Mouse (Mus musculus) left cerebral cortex, adult 2 months (tissue): ENCODE results near the gene Csrnp2. TPM values are rescaled to one million over a fixed set of nuclear protein-coding genes. Genes with fewer than 3 reads are reported as not detected.
"Not testable (repeated sequence)": the region's sequence is repeated elsewhere in the genome, so short reads cannot be mapped to it uniquely, and the experiment has no call there.

Experiments used
- DNase-seq, 2 experiments: peaks; one replicate each; pipeline ENCODE4 v3.0.0; 2021 to 2022; ENCODE audit warnings: low spot score in 2 of 2, mixed read lengths in 1 of 2; ENCODE audit errors: extremely low spot score in 1 of 2
- H3K27ac ChIP-seq: fragments of 200-600 bp; 2 replicates; pipeline ENCODE4 v1.8.1; 2022
- H3K4me3 ChIP-seq: fragments of 200-600 bp; 2 replicates; pipeline ENCODE4 v1.8.1; 2022
- CTCF ChIP-seq: fragments of 200-600 bp; IDR thresholded peaks from 2 replicates; pipeline ENCODE4 v1.8.1; 2022; ENCODE audit warnings: antibody characterized with exemption, mild to moderate bottlenecking, moderate library complexity
- intact Hi-C: fragments of 180-260 bp; cut with DNase I; formaldehyde crosslinking; loops from one replicate; pipeline ENCODE4 v1.15.1; 2025
- long read RNA-seq, 2 experiments: library from polyadenylated mRNA; stranded (forward); transcript quantifications; one replicate each; pipeline ENCODE4 v2.0.0; 2021; ENCODE audit warnings: borderline mapping rate in 2 of 2
- total RNA-seq, 2 experiments: library from RNA; stranded (reverse); gene quantifications; 2 replicates each; pipeline ENCODE4 v1.2.3; 2021

The Csrnp2 gene
- total RNA-seq: 10 to 100 TPM; 35.3 to 36.3 TPM
- long read RNA-seq, experiment 1, full-length matches to known transcripts: 11 of 25 reads
- long read RNA-seq, experiment 1, partial matches to known transcripts: 5 of 25 reads
- long read RNA-seq, experiment 1, other reads (novel, unspliced or antisense): 9 of 25 reads
- long read RNA-seq, experiment 2, full-length matches to known transcripts: 10 of 19 reads
- long read RNA-seq, experiment 2, partial matches to known transcripts: 9 of 19 reads
- long read RNA-seq, experiment 2, other reads (novel, unspliced or antisense): 0 of 19 reads

DNA sequence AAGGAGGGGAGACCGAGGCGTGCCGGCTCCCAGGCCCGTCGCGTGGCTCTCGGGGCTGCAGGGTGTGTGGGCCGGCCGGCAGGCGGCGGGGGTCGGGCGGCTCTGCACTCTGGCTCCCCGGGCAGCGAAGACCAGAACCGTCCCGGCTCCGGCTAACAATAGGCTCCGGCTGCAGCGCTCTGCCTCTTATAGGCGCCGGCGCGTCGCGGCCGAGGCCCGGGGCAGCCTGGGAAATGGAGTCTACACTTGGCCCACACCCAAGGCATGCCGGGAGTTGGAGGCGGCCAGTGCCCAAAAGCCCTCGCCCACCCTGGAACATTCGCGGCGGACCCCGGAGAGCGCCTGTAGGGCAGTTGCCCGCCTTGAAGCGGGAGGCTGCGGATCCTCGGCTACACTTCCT is at the start of gene Csrnp2:
TSS of gene Csrnp2 (minus strand) at position 387 of the 400 bp plus-strand sequence.
- intact Hi-C loops: loop anchor here (2.0 to 10.0 kb wide), 2 partner anchors 26 to 120 kb away; partner anchors contain the start of genes Dazap2 and Letmd1
- peak within 1 kb of the TSS; percentile 82 for H3K4me3 ChIP-seq
- TF ChIP-seq CTCF: peak; percentile 31
- peak; percentile 93 to 95 for DNase-seq
- H3K27ac ChIP-seq: peak within 1 kb of the TSS; percentile 97

DNA sequence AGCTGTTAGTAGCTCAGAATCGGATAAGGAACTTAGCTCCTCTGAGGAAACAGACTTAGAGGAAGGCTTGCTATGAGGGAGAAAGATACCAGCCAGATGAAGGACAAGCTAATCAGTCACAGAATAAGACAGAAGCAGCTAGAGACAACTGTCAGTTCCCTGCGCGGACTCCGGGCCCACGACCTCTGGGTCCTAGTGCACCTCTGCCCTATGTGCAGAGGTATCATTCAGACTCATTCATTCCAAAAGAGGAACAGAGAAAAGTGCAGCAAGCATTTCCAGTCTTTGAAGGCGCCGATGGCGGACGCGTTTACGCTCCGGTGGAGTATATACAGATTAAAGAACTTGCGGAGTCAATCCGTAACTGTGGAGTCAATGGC is 48.4 kb upstream of the Csrnp2 start:
- DNase-seq, H3K4me3 ChIP-seq, H3K27ac ChIP-seq, intact Hi-C loops: not testable (repeated sequence)

DNA sequence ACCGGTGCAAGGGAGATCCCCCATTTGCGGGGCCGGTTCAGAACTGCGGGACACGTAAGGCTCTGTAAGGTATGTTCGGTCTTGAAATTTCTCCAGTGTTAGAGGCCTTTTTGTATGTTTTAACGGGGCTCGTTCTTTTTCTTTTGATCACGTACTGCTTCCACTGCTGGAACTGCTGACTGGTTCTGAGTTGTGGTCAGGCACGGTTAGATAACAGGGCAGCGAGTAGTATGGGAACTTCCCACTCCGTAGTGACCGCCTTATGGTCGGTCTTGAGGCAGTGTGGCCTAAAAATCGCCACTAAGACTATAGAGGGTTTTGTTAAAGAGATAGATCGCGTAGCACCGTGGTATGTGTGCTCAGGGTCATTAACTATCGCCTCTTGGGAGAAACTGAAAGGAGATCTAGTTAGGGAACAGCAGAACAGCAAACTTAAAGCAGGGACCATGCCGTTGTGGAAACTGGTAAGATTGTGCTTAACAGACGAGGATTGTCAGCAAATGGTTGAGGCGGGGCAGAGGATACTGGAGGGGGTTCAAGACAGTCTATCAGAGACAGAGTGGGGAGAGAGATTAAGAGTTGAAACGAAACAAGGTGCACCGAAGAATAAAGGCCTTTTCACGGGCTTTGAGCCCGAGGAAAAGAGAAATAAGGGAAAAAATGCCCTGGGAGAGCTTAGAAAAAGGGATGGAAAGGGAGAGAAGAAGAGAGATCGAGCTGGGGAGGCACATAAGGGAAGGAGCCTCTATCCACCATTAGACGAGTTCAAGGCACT is 47.8 kb upstream of the Csrnp2 start:
- intact Hi-C loops, H3K27ac ChIP-seq, DNase-seq, H3K4me3 ChIP-seq: not testable (repeated sequence)

DNA sequence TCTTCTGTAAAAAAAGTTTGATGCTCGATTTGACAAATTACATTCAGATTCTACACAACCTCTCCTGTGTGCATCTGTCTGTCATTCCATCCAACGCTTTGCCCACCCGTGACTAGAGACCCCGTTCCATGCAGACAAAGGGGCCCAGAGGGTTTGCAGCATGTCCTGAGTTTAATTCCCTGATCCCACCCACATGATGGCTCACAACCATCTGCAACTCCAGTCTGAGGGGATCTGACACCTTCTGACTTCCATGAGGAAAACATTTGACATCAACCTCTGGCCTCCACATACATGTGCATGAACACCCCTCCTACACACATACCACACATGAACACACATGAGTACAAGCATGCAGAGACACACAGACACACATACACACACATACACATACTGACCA is 46.1 kb upstream of the Csrnp2 start:
- no peak for TF ChIP-seq CTCF
- no peak for DNase-seq
- H3K27ac ChIP-seq: no peak overlapping the region
- intact Hi-C loops: no loop called here
- H3K4me3 ChIP-seq: no peak overlapping the region

DNA sequence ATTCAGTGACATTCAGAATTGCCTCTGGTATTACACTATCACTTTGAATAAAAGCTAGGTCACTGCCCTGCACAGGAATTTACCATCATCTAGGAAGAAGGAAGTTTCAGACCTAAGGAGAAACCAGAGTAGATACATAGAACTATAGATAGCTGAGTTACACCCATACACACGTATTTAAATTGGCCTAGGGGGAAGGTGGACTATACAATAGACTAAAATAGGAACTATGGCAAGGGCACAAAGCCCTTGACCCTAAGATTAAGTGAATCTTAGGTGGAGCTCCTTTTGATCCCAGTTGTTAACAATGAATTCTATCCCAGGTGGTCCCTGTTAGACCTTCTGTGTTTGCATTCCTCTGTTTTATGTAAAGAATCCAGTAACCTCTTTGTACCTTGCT is 45.7 kb upstream of the Csrnp2 start:
- intact Hi-C loops, H3K4me3 ChIP-seq, H3K27ac ChIP-seq, DNase-seq: not testable (repeated sequence)

DNA sequence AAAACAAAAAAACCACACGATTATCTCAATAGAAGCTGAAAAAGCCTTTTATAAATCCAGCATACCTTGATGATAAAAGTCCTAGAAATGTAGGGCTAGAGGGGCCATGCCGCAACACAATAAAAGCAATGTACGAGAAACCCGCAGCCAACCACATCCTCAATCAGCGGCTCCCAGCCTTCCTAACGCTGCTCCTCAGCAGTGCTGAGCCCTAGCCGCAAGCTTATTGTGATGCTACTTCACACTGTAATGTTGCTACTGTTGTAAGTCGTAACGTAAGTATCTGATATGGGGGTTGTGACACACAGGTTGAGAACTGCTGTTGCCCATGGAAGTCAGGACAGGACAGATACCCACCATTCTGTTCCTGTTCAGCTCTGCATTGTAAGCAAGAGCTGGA is 44.1 kb upstream of the Csrnp2 start:
- no peak for TF ChIP-seq CTCF
- DNase-seq: no peak
- Histone ChIP-seq H3K27ac (no peak overlapping the region), H3K4me3 (no peak overlapping the region)
- intact Hi-C loops: loop anchor here (2.0 kb wide), 1 partner anchor 73 kb away; no protein-coding TSS in a partner anchor

DNA sequence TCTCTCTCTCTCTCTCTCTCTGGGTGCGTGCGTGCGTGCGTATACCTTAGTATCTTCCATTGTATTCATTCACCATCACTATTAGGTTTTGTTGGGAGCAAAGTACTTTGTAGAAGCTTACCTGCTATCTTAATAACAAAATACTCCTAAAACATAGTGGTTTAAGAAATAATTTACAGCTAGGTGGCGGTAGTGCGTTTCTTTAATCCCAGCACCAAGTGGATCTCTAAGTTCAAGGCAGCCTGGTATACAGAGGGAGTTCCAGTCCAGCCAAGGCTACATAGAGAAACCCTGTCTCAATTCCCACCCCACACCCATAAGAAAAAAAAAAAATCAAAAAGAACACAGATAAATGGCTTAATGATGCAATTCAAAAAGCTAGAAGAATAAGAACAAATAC is 42.6 kb upstream of the Csrnp2 start:
- Histone ChIP-seq H3K4me3 (no peak overlapping the region), H3K27ac (no peak overlapping the region)
- DNase-seq: no peak
- intact Hi-C loops: loop anchor here (2.0 kb wide), 1 partner anchor 75 kb away; no protein-coding TSS in a partner anchor
- peak; percentile 45 for TF ChIP-seq CTCF

DNA sequence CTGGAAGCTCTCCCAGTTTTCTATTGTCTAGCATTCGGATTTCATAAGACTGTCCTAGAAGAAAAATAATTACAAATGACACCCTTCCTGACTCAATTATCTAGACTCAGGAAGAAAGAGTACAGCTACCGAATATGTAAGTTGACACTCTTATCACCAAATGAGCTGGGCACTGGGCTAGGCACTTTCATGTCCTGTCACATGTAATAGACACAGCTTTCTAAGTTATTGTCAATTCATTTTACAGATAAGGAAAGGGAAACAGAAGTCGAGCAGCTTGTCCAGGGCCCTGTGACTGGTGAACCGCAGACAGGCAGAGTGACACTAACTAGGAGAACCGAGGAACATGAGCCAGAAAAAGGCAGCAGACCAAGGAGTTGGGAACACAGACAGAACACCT is 32.6 kb upstream of the Csrnp2 start:
- no peak for TF ChIP-seq CTCF
- Histone ChIP-seq H3K4me3 (no peak overlapping the region), H3K27ac (no peak overlapping the region)
- intact Hi-C loops: no loop called here
- no peak for DNase-seq

DNA sequence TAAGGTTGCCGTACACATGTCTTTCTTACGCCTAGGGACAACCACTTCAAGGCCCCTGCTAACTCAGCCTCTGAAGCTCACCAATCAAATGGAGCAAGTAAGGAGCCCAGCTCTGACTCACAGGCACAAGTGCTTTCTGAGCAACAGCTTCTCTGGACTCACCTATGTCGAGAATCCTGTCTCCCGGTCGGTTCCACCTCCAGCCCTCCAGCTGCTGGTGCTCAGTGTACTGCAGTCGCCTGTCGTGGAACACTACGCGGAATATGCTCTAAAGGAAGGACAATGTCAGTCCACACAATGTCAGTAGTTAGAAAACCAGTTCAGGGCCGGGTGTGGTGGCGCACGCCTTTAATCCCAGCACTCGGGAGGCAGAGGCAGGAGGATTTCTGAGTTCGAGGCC is 30.1 kb upstream of the Csrnp2 start:
- DNase-seq: no peak
- no peak for TF ChIP-seq CTCF
- no peak overlapping the region for H3K27ac ChIP-seq
- H3K4me3 ChIP-seq: no peak overlapping the region
- intact Hi-C loops: no loop called here

DNA sequence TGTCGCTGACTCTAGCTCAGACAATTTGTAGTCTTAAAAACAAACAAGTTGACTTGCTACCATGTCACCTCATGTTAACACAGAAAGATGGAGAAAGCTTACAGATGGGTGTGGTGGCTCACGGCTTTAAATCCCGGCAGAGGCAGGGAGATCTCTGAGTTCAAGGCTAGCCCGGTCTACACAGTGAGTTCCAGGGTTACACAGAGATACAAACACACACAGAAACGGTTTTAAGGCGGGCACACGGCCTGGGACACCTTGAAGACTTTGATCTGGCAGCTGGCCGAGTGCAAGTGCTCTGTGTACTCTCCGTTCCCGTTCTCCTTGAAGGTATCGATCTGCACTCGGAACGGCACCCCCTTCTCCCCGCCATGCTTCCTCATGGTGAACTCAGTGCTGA is 25.0 kb upstream of the Csrnp2 start:
- Histone ChIP-seq H3K4me3 (no peak overlapping the region), H3K27ac (no peak overlapping the region)
- intact Hi-C loops: no loop called here
- DNase-seq: no peak
- no peak for TF ChIP-seq CTCF

DNA sequence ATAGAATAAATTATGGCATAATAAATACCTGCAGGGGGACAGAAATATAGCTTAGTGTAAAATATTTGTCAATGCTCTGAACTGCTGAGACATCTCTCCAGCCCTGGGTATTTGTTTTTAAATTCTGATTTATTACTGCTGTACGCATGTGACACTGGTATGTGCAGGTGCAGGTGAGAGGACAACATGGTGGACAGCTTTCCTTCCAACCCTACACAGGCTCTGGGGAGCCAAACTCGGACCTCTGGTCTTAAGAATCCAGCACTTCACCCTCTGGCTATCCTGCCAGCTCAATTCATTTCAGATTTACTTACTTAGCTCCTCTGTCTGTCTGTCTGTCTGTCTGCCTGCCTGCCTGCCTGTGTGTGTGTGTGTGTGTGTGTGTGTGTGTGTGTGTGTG is 19.8 kb upstream of the Csrnp2 start:
- no peak overlapping the region for H3K4me3 ChIP-seq
- no peak overlapping the region for H3K27ac ChIP-seq
- DNase-seq: no peak
- no peak for TF ChIP-seq CTCF
- intact Hi-C loops: no loop called here

DNA sequence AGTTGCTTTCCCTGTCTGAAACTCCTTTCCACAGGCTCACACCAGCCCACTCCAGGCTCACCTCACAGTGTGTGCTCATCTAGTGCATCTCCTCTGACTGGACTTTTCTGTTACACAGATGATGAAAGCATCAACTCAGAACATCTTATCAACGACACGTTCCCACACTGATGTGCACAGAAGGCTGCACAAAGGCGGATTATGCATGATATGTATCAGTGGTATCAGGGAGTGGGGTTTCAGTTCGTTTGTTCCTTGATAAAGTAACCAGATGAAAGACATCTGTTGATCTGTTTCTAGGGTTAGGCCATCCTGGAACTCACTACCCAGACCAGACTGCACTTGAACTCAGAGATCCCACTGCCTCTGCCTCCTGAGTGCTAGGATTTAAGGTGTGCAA is 18.1 kb upstream of the Csrnp2 start:
- TF ChIP-seq CTCF: no peak
- Histone ChIP-seq H3K27ac (no peak overlapping the region), H3K4me3 (no peak overlapping the region)
- no peak for DNase-seq
- intact Hi-C loops: no loop called here

DNA sequence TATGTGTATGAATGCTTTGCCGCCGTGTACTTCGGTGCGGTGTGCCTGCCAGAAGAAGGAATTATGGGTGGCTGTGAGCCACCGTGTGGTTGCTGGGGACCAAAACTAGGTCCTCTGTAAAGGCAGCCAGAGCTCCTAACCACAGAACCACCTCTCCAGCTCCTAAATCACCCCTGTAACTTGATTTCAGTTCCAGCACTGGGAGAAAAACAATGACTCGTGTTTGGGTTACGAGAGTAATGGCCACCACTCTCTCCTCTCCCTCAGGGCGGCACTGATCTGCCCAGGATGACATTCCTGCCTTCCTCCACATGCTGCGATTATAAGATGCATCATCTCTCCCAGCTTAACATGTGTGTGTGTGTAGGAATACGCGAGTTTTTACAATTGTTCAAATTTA is 14.8 kb upstream of the Csrnp2 start:
- intact Hi-C loops: no loop called here
- TF ChIP-seq CTCF: no peak
- no peak for DNase-seq
- no peak overlapping the region for H3K4me3 ChIP-seq
- no peak overlapping the region for H3K27ac ChIP-seq
